Mouse (Mus musculus) right cerebral cortex, postnatal 25 days (tissue): ENCODE results near the gene Dhx38.
A peak's percentile ranks its signal among the peaks of the same experiment; 100 is the strongest.

Source experiments
- DNase-seq: peaks from one replicate; pipeline ENCODE4 v3.0.0; 2022

Gene Dhx38

DNA sequence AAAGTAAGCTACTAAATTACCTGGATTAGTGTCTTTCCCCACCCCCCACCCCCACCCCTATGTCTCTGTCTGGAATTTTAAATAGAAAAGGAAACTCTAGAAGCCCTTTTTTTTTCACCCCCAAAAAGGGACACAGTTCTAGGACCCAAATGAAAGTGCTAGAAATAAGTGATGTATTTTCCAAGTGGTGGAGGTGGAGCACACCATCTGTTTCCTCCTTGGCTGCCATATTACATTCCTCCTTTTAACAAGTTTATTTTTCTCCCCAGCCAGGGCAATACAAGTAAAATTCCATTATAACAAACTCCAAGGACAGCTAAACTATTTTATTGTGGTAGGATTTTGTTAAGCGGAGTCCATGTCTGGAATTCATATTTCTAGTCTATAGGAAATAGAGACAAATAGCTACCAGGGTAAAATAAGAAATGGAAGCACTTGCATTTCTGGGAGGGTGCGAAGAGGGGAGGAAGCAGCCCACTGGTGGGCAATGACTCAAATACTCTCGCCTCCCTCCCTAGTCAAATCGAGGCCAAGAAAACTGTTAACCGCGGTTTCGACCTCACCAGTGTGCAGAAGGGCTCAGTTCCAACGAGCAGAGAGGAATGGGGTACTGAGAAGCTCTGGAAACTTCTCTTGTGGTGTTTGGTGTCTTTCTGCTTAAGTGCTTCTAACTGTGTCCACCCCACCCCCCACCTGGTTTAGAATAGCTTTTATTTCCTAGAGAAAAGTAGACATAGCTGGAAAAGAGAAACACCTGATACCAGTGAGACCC lies 22.7 kb downstream of the Dhx38 start:
- DNase-seq: no peak

DNA sequence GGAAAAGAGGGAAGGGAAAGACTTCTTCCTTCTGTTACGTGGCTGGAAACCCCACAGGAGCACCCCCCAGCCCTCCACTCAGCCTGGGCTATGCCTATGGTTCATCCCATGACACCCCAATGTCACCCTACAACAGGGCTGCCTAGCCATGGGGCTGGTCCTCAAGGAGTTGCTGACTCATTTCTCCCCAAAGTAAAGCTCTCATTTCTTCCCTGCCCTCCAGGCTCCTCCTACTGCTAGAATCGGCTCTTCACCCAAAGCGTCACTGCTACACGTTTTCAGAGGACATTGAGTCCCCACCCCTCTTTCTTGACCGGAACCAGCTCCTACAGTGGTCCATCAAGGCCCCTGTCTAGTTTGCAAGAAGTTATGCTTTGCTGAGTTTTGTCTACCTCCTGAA lies 23.5 kb downstream of the Dhx38 start:
- no peak for DNase-seq

DNA sequence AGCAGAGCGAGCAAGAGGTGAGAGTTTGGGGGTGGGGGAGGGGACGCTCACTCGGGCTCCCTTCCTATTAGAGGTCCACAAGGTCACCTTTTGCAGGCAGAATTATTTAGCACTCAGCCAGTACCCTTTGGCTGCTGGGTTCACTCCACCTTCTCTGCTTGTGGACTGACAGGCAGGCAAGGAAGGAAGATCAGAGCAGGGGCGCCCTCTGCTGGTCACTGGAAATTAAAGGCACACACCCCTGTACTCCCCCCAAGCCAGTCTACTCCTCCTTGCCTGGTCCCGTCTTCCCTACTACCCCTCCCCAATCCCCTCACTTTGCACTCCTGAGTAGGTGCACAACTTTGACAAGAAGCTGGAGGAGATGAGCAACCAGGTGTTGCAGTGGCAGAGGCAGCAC lies 29.0 kb downstream of the Dhx38 start:
- DNase-seq: peak; percentile 78

DNA sequence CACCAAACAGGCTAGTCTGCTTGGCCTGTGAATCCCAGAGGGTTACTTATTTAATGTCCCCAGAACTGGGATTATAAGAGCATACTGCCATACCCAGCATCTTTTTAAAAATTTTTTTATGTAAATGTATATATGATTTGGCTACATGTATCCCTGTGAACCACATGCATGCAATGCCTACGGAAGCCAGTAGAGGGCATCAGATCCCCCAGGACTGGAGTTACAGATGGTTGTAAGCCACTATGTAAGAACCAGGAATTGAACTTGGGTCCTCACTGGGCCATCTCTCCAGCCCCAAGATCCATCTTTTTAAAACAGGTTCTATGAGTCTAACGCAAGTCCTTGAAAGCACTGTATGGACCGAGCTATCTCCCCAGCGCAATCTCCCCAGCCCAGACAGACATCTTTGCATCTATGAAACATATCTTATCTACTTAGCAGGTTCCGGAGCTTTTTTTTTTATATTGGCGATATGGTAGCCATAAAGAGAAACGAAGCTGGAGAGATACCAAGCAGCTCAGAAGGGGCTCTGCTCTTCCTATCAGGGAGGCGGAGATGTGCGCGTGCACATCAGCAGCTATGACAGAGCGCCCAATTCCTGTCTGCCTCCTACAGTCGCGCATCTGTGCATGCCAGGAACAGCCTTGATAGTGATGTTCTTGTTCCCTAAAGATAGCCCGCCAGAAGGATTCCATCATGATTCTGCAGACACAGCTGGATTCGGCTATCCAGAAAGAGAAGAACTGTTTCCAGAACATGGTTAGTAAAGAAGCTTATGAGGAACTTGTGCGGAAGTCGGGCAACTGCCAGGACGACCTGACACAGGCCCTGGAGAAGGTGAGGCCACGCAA lies 30.3 kb downstream of the Dhx38 start:
- DNase-seq: no peak

DNA sequence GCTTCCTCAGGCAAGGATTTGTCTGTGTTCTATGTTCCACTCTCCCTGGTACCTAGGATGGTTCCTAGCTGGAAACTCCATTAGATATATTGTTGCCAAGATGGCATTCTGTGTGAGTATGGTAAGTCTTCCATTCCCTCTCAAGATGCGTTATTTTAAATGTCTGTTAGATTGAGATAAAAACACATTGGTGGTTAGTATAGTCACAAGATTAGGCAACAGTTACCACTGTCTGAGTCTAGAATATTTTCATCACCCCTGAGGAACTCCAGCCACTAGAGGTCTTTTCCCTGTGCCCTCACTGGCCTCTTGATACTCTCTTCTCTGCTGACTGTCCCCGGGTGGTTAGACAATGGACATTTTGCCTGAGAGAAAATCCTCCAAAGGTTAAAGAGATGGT lies 41.7 kb downstream of the Dhx38 start:
- no peak for DNase-seq

DNA sequence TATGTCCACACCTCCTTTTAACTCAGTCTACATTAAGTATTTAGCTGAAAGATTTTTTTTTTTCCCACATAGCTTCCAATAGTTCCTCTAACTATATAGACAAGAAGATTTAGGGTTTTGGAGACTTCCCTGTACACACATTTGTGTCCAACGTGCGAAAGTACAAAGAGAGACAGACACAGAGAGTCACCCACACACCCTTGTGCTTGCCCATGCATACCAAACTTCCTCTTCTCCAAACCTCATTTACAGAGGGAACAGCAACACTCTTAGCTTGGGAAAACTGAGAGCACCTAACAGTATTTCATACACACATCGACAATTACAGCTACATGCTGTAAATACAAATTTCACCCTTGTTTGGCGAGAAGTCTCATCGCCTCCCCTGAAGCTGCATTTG lies 60.1 kb downstream of the Dhx38 start:
- DNase-seq: no peak

DNA sequence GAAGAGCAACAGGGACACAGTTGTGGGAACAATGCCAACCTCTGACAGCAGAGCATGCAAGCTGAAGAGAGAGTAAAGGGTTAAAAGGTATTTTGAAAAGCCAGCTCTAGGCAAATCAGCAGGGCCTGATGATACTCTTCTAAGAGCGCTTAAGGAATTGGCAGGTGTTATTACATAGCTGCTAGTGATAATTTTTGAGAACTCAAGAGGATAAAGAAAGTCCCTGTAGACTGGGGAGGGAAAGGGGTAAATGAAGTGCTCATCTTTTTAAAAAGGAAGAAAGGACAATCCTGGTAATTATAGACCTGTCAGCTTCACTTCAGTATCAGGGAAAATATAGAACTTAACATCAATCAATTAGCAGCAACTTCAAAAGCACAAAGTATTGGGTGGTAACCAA lies 62.1 kb downstream of the Dhx38 start:
- DNase-seq: no peak

DNA sequence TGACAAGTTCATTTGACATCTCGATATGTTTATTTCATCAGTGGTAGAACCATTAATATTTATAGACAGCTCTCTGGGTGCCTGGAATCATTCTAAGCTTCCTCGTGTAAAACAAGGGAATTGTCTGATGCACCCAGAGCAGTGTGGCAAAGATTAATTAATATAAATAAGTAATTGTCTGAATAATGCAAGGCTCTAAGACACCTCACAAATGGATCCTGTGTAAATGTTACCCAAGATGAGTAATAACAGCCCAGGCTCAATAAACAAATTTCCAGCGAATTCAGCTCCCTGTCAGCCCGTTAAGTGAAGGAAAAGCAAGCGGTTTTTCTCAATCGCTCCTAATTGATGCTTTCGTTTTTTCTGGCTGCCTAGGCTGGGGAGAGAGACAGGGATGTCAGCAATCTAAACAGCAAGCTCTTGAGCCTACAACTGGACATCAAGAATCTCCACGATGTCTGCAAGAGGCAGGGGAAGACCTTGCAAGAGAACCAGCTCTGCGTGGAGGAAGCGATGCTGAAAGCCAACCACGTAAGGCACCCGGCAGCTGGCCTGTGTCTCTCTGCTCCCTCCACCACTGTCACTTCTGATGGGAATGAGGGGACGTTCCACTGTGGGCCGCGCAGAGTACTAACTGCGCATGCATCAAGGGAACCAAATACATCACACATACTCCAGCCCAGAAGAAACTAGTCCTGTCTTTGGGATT lies 66.5 kb downstream of the Dhx38 start:
- DNase-seq: no peak
